Mouse (Mus musculus): ENCODE results near the gene Hras. TPM values are rescaled to one million over a fixed set of nuclear protein-coding genes. Genes with fewer than 3 reads are reported as not detected.

Gene Hras
- polyA plus RNA-seq (2015; fragmentation: Illumina TruSeq; extraction: RNeasy Lipid Tissue Mini Kit (QIAGEN cat#74804); ENCODE audit: low read depth, low replicate concordance): 235 TPM

DNA sequence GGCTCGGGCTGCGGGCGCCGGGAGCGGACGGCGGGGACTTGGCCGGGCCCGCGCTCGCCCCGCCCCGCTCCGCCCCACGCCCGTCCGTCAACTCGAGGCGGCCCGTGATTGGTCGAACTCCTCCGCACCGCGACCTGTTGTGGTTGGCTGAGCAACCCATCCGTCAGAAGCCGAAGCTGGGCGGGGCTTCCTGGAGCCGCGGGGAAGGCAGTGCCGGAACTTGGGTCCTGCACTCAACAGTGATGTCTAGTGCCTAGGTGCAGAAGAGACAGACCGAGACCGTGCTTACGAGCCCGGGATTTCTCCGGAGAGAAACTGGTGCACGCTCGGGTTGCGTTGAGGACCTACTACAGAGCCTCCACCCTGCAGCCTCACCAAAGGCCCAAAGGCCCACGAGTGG lies at the start of gene Hras, which contains the start of gene Lrrc56:
Gene Hras (minus strand): TSS at position 58 of the 400 bp plus-strand sequence.
Gene Lrrc56 (plus strand): TSS at position 210 of the 400 bp plus-strand sequence.

DNA sequence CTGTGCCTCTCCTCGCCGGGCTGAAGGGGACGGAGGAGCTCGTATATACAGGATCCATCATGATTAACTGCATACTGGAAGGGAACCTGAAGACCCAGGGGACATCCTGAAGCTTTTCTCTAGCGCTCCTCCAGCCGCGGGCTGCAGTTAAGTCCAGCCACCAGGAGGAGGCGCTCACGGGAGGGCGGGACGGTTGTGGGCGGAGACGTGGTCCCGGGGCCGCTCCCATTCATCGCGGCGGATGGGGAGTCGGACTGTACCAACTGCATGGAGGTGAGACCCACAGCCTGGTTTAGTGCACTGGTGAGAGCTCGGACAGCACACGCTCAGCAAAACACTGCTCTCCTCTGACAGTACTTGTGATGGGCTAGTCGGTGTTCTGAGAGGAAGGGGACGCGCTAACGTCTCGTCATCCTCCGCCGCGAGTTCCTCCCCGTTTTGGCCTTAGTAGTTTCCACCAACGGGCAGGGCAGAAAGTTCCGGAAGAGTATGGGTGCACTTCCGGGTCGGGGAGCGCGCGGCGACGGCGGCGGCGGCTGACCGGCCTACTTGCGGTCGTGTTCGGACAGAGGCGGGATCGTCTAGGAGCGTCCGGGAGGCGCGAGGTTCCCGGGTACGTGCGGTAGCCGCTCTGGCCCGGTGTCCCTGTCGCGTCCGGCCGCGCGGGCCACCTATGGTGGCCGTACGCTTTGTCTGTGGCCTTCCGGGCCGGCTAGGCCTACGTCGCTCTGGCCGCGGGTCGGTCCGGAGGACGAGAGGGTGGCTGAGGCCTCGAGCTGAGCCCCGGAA lies 34.7 kb upstream of the Hras start, which contains the start of gene Phrf1:
Gene Phrf1 (plus strand): TSS at position 506 of the 789 bp plus-strand sequence.

DNA sequence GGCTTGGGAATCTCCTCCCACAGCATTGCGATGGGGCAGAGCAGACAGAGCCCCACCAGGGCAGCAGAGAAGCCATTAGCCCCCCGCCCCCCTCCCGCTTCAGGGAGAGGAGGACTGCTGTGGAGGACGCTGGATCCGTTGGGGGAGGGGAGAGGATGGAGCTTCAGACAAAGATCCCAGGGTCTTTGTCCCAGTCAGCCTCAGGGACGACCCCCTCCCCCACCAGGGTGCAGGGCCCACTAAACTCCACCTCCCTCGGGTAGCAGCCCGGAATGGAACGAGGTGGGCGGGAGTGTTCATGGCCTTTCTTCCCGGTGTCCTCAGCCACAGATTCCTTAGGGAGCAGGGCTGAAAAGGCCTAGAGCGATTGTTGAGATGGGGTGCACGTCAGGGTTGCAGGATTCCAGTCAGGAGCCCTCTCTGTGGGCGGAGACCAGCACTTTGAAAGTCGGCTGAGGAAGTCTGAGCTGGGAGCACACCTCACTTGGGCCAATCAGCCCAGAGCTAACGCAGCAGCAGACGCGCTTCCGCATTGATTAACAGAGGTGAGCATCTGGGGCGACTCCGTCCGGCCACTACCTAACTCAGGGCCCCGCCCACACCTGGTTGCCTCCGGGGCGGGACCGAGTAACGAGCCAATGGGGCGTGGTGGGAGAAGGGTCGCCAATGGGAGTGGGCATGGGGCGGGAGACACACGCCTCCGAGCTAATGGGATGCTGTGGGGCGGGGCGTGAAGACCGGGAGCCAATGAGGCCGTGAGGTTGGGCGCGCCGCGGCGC lies 21.5 kb upstream of the Hras start, which contains the start of gene Rassf7:
Gene Rassf7 (plus strand): TSS at position 760 of the 779 bp plus-strand sequence.

DNA sequence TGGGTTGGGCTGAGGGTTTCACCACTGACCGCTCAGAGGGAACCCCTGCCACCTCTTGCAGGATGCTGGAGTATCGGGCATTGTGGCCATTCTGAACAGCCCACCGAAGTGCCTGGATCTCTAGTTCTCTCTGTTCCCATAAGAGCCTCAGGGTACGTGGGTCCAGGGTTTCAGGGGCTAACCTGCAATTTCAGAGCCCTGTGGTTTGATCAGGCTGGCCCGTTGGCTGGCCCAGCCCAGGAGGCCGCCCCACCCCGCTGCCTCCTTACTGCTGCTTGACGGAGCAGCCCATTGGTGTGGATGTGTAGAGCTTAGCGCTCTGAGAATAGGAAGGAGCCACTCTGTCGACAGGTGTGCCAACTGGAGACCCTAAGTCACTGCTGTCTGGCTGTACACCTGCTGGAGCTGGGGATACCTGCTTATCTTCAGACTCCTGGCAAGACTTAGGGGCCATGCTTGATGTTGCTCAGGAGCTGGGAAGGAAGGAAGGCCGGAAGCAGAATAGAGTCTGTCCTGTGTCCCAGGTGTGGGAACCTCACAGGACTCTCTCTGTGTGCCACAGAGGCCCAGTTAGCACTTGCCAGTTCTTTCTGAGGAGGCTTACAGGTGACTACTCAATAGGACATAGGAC lies 19.9 kb upstream of the Hras start, which contains the start of gene Lmntd2:
Gene Lmntd2 (minus strand): TSS at position 476 of the 631 bp plus-strand sequence.

DNA sequence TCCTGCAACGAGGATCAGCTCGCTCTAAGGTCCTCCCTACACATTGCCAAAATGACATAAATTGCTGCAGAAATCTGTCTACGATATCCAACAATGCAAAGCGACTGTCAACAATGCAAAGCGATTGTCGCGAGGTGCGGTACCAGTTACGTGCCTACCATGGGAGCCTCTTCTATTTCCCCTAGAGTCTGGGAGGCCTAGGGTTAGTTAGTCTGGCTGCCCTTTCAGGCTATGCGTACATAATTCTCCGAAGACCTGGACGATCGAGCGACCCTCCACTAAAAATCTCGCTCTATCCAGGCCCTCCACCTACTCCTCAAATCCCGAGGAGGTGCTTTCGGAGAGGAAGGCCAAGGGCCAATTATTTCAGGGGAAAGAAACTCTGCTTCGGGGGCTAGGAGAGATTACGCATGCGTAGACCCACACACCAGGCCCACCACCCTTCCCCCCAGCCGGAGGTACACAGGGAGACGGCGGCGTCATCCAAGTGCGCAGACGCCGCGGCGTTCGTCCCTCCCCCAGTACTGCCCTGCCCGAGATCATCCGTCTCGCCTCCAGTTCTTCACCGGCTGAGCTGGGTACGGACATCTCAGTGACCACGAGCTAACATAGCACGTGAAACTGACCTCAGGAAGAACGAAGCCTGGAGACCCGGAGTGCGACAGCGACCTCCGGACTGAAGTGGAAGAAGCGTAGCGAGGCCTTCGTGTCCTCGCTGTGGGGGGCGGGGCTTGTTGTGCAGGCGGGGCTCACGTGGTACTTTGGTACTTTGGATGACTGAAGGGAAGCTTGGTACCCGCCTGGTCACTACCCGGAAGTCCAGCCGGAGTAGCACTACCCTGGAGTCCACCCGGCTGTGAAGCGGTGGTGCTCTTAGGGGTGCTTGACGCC lies 21.4 kb downstream of the Hras start, which contains the start of gene Rnh1:
Gene Rnh1 (minus strand): TSS at position 742 of the 891 bp plus-strand sequence.

Other genes with a start within 250 kb of the Hras start
- not detected for gene Ifitm5, start 243.7 kb downstream of the Hras start, polyA plus RNA-seq (2015; fragmentation: Illumina TruSeq; extraction: RNeasy Lipid Tissue Mini Kit (QIAGEN cat#74804); ENCODE audit: low read depth, low replicate concordance)
- not detected for gene Gm45717, start 238.1 kb downstream of the Hras start, polyA plus RNA-seq (2015; fragmentation: Illumina TruSeq; extraction: RNeasy Lipid Tissue Mini Kit (QIAGEN cat#74804); ENCODE audit: low read depth, low replicate concordance)
- 31.6 TPM for gene Ifitm2, start 238.0 kb downstream of the Hras start, polyA plus RNA-seq (2015; fragmentation: Illumina TruSeq; extraction: RNeasy Lipid Tissue Mini Kit (QIAGEN cat#74804); ENCODE audit: low read depth, low replicate concordance)
- 8.0 TPM for gene Ifitm1, start 226.8 kb downstream of the Hras start, polyA plus RNA-seq (2015; fragmentation: Illumina TruSeq; extraction: RNeasy Lipid Tissue Mini Kit (QIAGEN cat#74804); ENCODE audit: low read depth, low replicate concordance)
- gene Ifitm3, start 183.2 kb downstream of the Hras start, polyA plus RNA-seq (2015; fragmentation: Illumina TruSeq; extraction: RNeasy Lipid Tissue Mini Kit (QIAGEN cat#74804); ENCODE audit: low read depth, low replicate concordance): 39.7 TPM
- gene Ifitm6, start 176.1 kb downstream of the Hras start, polyA plus RNA-seq (2015; fragmentation: Illumina TruSeq; extraction: RNeasy Lipid Tissue Mini Kit (QIAGEN cat#74804); ENCODE audit: low read depth, low replicate concordance): 1.1 TPM
- not detected for gene Gm17387, start 164.9 kb downstream of the Hras start, polyA plus RNA-seq (2015; fragmentation: Illumina TruSeq; extraction: RNeasy Lipid Tissue Mini Kit (QIAGEN cat#74804); ENCODE audit: low read depth, low replicate concordance)
- 44.9 TPM for gene B4galnt4, start 132.9 kb downstream of the Hras start, polyA plus RNA-seq (2015; fragmentation: Illumina TruSeq; extraction: RNeasy Lipid Tissue Mini Kit (QIAGEN cat#74804); ENCODE audit: low read depth, low replicate concordance)
- not detected for gene Pkp3, start 115.8 kb downstream of the Hras start, polyA plus RNA-seq (2015; fragmentation: Illumina TruSeq; extraction: RNeasy Lipid Tissue Mini Kit (QIAGEN cat#74804); ENCODE audit: low read depth, low replicate concordance)
- gene Sigirr, start 93.4 kb downstream of the Hras start, polyA plus RNA-seq (2015; fragmentation: Illumina TruSeq; extraction: RNeasy Lipid Tissue Mini Kit (QIAGEN cat#74804); ENCODE audit: low read depth, low replicate concordance): 2.7 TPM
- not detected for gene Ano9, start 76.2 kb downstream of the Hras start, polyA plus RNA-seq (2015; fragmentation: Illumina TruSeq; extraction: RNeasy Lipid Tissue Mini Kit (QIAGEN cat#74804); ENCODE audit: low read depth, low replicate concordance)
- 59.5 TPM for gene Ptdss2, start 71.6 kb downstream of the Hras start, polyA plus RNA-seq (2015; fragmentation: Illumina TruSeq; extraction: RNeasy Lipid Tissue Mini Kit (QIAGEN cat#74804); ENCODE audit: low read depth, low replicate concordance)
- 53.6 TPM for gene Rnh1, start 21.1 kb downstream of the Hras start, polyA plus RNA-seq (2015; fragmentation: Illumina TruSeq; extraction: RNeasy Lipid Tissue Mini Kit (QIAGEN cat#74804); ENCODE audit: low read depth, low replicate concordance)
- gene Lrrc56, start 152 bp upstream of the Hras start, polyA plus RNA-seq (2015; fragmentation: Illumina TruSeq; extraction: RNeasy Lipid Tissue Mini Kit (QIAGEN cat#74804); ENCODE audit: low read depth, low replicate concordance): 3.7 TPM
- gene Lmntd2, start 20.1 kb upstream of the Hras start, polyA plus RNA-seq (2015; fragmentation: Illumina TruSeq; extraction: RNeasy Lipid Tissue Mini Kit (QIAGEN cat#74804); ENCODE audit: low read depth, low replicate concordance): not detected
- 2.9 TPM for gene Rassf7, start 21.9 kb upstream of the Hras start, polyA plus RNA-seq (2015; fragmentation: Illumina TruSeq; extraction: RNeasy Lipid Tissue Mini Kit (QIAGEN cat#74804); ENCODE audit: low read depth, low replicate concordance)
- 41.3 TPM for gene Phrf1, start 34.8 kb upstream of the Hras start, polyA plus RNA-seq (2015; fragmentation: Illumina TruSeq; extraction: RNeasy Lipid Tissue Mini Kit (QIAGEN cat#74804); ENCODE audit: low read depth, low replicate concordance)
- 3.1 TPM for gene Irf7, start 72.5 kb upstream of the Hras start, polyA plus RNA-seq (2015; fragmentation: Illumina TruSeq; extraction: RNeasy Lipid Tissue Mini Kit (QIAGEN cat#74804); ENCODE audit: low read depth, low replicate concordance)
- not detected for gene Cdhr5, start 82.8 kb upstream of the Hras start, polyA plus RNA-seq (2015; fragmentation: Illumina TruSeq; extraction: RNeasy Lipid Tissue Mini Kit (QIAGEN cat#74804); ENCODE audit: low read depth, low replicate concordance)
- not detected for gene Sct, start 85.1 kb upstream of the Hras start, polyA plus RNA-seq (2015; fragmentation: Illumina TruSeq; extraction: RNeasy Lipid Tissue Mini Kit (QIAGEN cat#74804); ENCODE audit: low read depth, low replicate concordance)
- 0.25 TPM for gene Drd4, start 98.0 kb upstream of the Hras start, polyA plus RNA-seq (2015; fragmentation: Illumina TruSeq; extraction: RNeasy Lipid Tissue Mini Kit (QIAGEN cat#74804); ENCODE audit: low read depth, low replicate concordance)
- gene Deaf1, start 133.7 kb upstream of the Hras start, polyA plus RNA-seq (2015; fragmentation: Illumina TruSeq; extraction: RNeasy Lipid Tissue Mini Kit (QIAGEN cat#74804); ENCODE audit: low read depth, low replicate concordance): 47.0 TPM
- 50.5 TPM for gene Tmem80, start 133.7 kb upstream of the Hras start, polyA plus RNA-seq (2015; fragmentation: Illumina TruSeq; extraction: RNeasy Lipid Tissue Mini Kit (QIAGEN cat#74804); ENCODE audit: low read depth, low replicate concordance)
- 6.6 TPM for gene Eps8l2, start 144.9 kb upstream of the Hras start, polyA plus RNA-seq (2015; fragmentation: Illumina TruSeq; extraction: RNeasy Lipid Tissue Mini Kit (QIAGEN cat#74804); ENCODE audit: low read depth, low replicate concordance)
- 181 TPM for gene Taldo1, start 198.2 kb upstream of the Hras start, polyA plus RNA-seq (2015; fragmentation: Illumina TruSeq; extraction: RNeasy Lipid Tissue Mini Kit (QIAGEN cat#74804); ENCODE audit: low read depth, low replicate concordance)
- 34.3 TPM for gene Gatd1, start 220.1 kb upstream of the Hras start, polyA plus RNA-seq (2015; fragmentation: Illumina TruSeq; extraction: RNeasy Lipid Tissue Mini Kit (QIAGEN cat#74804); ENCODE audit: low read depth, low replicate concordance)
- gene Cend1, start 235.5 kb upstream of the Hras start, polyA plus RNA-seq (2015; fragmentation: Illumina TruSeq; extraction: RNeasy Lipid Tissue Mini Kit (QIAGEN cat#74804); ENCODE audit: low read depth, low replicate concordance): 400 TPM
- 208 TPM for gene Slc25a22, start 243.9 kb upstream of the Hras start, polyA plus RNA-seq (2015; fragmentation: Illumina TruSeq; extraction: RNeasy Lipid Tissue Mini Kit (QIAGEN cat#74804); ENCODE audit: low read depth, low replicate concordance)

All from brain, adult 10 weeks (tissue).